In genomic region chr17:66485742-66486141, GRCm38 (mm10) we compare ENCODE assay signal across 8 mouse cellular contexts. TPM values are rescaled to one million over a fixed set of nuclear protein-coding genes. Genes with fewer than 3 reads are reported as not detected.
DNase-seq lines count a peak whose midpoint lies in the region; ATAC-seq and TF ChIP-seq lines count a peak whose summit lies in the region.

No protein-coding gene starts in this region.

- TF ChIP-seq CTCF in left cerebral cortex, adult 2 months (IDR thresholded peaks at IDR 0.05): peak; percentile 95

- intact Hi-C loops in heart, postnatal 25 days (cut with DNase I): loop anchor here (1.0 to 5.0 kb wide), 2 partner anchors 250 to 333 kb away; no protein-coding TSS in a partner anchor
- intact Hi-C loops in left cerebral cortex, adult 2 months (cut with DNase I): loop anchor here (1.0 to 10.0 kb wide), 4 partner anchors 35 to 621 kb away; no protein-coding TSS in a partner anchor

- no peak overlapping the region for H3K27ac ChIP-seq in left cerebral cortex, adult 2 months

- DNase-seq in heart, adult 11 months: peak; percentile 92
- no peak for DNase-seq in heart, postnatal 25 days (ENCODE audit: low spot score)
- peak; percentile 91 to 94 for DNase-seq in cerebellum, postnatal 14 days
- peak; percentile 56 to 92 for DNase-seq in frontal cortex, adult 2 months (ENCODE audit: extremely low spot score in 1 of 2, low spot score in 1 of 2)
- peak; percentile 60 for DNase-seq in induced T-regulatory cell, adult 2 months (ENCODE audit: low read depth)
- DNase-seq in left cerebral cortex, adult 2 months (ENCODE audit: extremely low spot score in 1 of 2, low spot score in 2 of 2): peak; percentile 80 to 85
- peak; percentile 73 for DNase-seq in right cerebral cortex, postnatal 25 days

- peak; percentile 92 for ATAC-seq in megakaryocyte-erythroid progenitor cell, adult 5-6 weeks (replicated peaks; ENCODE audit: low FRiP score, low TSS enrichment, poor library complexity, severe bottlenecking)

- no peak overlapping the region for H3K4me3 ChIP-seq in left cerebral cortex, adult 2 months

RNA-seq across cellular contexts. Expression of gene Rab12, which starts 33.8 kb away (rescaled TPM):
- 100 to 1,000 TPM; 206 to 221 TPM for total RNA-seq in heart, postnatal 25 days (2021)
- 119 and 127 TPM in 2 replicates for polyA plus RNA-seq in frontal cortex, adult 2 months (2012; rRNA removed)
- 100 to 1,000 TPM; 116 to 119 TPM for total RNA-seq in left cerebral cortex, adult 2 months (2021)
- 15.3 and 24.4 TPM in 2 replicates for total RNA-seq in megakaryocyte-erythroid progenitor cell, adult 5-6 weeks (2014; fragmentation: Nextera tagmentation)
- 21.4 and 22.4 TPM in 2 replicates for total RNA-seq in megakaryocyte-erythroid progenitor cell, adult 5-6 weeks (2017)

RNA-seq across cellular contexts. Expression of gene Mtcl1, which starts 36.2 kb away (rescaled TPM):
- 1 to 10 TPM; 4.2 to 6.0 TPM for total RNA-seq in heart, postnatal 25 days (2021)
- 35.6 and 38.5 TPM in 2 replicates for polyA plus RNA-seq in frontal cortex, adult 2 months (2012; rRNA removed)
- total RNA-seq in left cerebral cortex, adult 2 months (2021): 100 to 1,000 TPM; 103 to 122 TPM
- total RNA-seq in megakaryocyte-erythroid progenitor cell, adult 5-6 weeks (2014; fragmentation: Nextera tagmentation): not detected in 2 replicates
- total RNA-seq in megakaryocyte-erythroid progenitor cell, adult 5-6 weeks (2017): not detected in 2 replicates

Comparison
In these comparisons a context has a peak if more than half of its experiments do, and no peak if none do; other contexts are left out.
1. RNA of gene Rab12, which starts 33.8 kb away (total RNA-seq): 206 to 221 TPM in heart, postnatal 25 days and 116 to 119 TPM in left cerebral cortex, adult 2 months; 15.3 to 24.4 TPM in megakaryocyte-erythroid progenitor cell, adult 5-6 weeks; every median in the first group is over 4 times any median in the second.
2. RNA of gene Mtcl1, which starts 36.2 kb away (total RNA-seq): 103 to 122 TPM in left cerebral cortex, adult 2 months; 4.2 to 6.0 TPM in heart, postnatal 25 days and not detected in megakaryocyte-erythroid progenitor cell, adult 5-6 weeks; every median in the first group is over 10 times any median in the second.